Mouse (Mus musculus): ENCODE measurements around the gene Astn2.
A peak's percentile ranks its signal among the peaks of the same experiment; 100 is the strongest.

The Astn2 gene

DNA sequence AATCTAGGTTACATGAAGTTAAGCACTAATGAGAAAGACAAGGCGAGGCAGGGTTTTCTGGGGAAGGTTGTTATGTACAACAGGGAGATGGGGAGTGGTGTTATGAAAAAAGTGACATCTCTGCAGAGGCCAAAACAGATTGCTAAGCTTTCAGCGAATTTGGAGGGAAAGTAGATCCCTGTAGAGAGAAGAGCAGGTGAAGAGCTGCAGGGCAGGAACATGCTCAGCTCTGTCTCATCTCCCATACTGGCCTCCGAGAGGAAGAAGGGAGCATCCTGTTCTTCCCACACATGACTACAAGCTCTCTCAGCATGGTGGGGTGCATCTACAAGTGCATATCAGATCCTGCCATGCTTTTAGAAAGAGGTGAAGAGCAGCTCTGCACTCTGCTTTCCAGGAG, 245.7 kb downstream of the Astn2 start:
- DNase-seq = no peak

DNA sequence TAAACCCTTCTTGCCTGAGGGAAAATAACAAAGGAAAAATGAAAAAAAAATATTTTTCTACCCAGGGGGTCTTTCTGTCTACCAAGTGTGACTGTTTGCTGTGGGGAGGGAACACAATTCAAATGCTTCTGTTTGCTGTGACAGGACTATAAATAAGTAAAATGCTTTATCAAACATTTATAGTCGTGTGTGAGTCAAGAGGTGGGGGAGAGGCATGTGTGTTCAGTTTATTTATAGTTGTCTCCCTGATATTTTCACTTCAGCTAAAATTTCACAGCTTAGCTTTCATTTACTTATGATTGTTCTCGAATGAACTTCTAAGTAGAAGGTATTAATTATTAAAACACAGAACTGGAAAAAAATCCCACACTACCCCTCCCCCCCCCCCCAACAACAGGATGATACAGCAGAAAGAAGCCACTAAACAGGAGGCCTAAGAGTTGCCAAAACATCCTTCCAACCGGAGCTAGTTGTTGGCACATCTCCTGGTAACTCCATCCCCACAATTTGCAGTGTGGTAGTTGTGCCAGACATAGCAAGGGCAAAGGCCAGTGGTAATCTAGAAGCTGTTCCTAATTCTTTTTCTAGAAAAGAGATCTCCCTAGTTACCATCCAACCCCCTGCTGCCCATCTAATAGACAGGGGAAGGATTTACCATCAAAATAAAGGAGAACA, 246.8 kb downstream of the Astn2 start:
- peak in 1 of 2 experiments; percentile 66 for DNase-seq

DNA sequence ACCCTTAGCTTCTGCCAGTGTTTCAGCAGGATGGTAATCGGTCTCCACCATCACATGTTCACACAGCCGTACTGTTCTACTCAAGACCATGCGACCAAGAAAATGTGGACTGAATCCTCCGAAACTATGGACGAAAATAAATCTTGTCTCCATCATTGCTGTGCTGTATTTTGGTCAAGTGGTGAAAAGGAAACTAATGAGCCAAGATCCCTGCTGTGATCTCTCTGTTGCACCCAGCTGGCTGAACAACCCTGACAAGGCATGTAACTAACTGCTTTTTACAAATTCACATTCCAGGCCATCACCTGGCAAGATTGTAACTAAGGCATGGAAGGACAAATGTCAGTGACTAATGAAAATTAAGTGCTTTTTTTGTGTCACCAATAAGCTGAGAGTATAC, 257.9 kb downstream of the Astn2 start:
- DNase-seq = peak in 1 of 2 experiments; percentile 43

DNA sequence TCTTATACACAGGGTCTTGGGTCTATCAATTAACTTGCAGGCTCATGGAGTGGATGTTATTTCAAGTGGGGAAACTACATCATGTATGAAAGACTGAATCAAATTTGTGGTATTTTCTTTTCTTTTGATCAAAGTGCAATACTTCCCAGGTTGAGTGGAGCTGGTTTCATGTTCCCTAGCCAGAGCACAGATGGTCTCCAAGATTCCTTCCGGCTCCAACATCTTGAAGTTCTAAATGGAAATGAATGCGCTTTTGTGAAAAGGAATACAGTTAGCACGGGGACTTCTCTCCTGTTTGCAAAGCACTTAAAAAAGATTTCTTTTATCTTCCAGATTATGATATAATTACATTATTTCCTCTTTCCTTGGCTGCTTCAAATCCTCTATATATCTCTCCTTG, 278.2 kb downstream of the Astn2 start:
- DNase-seq = no peak

DNA sequence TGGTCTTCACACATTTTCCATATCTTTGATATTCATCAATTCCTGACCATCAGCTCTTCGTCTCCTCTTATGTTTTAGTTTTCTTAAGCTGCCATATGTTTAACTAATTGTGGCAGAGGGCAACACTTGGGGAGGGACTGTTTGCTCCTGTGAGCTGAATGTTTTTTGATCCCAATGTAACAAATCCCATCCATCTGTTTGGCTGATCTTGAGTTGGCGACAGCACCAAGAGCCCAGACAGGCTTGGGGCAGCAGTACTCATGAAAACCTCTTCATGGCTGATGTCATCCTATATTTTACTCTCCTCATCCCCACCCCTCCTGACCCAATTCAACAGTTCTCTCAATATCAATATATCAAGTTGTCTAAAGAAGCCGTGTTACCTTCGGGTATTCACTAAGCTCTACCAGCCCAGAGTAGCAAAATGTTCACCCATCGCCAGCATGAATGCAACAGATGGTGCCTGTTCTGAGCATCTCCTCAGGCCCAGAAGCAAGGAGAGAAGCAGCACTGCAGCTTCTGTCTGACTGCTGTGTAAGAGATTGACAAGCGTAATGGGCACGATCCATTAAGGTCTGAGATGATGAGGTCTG, 281.5 kb downstream of the Astn2 start:
- DNase-seq = peak; percentile 13 to 38

DNA sequence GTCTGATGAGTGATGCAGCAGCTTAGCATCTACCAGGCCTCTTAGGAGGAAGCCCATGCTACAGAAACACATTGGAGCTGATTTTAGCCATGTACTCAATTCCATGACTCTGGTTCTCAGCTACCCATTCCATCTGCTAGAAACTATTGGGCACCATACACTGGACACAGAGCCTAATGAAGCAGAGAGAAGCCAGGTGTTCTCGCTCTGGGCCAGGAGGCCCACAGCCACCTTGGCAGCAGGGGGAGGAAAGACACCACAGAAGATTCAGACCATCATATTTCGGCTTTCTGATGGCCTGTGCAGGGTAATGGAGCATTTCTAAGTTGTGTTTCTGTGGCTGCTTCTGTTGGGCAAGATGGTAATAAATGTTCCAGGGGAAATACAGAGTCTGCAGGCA, 290.2 kb downstream of the Astn2 start:
- DNase-seq = peak; percentile 65 to 84

DNA sequence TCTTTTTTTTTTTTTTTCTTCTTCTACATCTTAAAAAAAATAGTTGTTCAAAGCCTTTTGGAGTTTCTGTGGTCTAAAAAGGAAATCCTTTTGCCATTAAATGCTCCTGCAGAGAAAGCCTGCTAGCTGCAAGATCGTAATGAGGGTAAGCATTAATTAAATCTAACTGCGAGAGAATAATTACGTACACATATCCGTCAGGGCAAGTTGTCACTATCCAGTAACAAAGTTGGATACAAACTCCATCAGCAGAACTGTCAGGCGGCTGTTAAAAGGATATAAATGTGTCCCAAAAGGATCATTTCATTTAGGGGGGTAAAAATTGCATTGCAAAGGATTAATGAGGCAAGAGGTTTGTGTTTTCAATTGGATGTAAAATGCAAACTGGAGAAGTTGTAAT, 302.4 kb downstream of the Astn2 start:
- no peak for DNase-seq

DNA sequence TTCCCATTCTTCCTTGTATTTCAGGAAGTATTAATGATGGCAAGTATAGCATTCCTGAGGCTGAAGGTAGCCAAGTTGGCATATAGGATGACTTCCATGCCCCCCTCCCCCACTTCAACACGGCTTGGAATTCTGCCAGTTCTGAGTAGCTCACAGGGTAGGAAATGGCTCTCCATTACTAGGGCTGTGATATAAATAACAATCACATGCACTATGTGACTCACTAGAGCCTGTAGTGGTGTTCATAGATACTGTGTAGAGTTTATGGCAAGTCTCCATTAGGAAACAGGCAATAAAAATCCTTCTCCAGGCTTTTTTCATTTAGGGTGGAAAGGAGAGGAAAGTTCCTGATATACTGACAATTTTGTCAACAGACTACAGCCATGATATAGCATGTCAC, 306.8 kb downstream of the Astn2 start:
- DNase-seq = peak in 1 of 2 experiments; percentile 17

DNA sequence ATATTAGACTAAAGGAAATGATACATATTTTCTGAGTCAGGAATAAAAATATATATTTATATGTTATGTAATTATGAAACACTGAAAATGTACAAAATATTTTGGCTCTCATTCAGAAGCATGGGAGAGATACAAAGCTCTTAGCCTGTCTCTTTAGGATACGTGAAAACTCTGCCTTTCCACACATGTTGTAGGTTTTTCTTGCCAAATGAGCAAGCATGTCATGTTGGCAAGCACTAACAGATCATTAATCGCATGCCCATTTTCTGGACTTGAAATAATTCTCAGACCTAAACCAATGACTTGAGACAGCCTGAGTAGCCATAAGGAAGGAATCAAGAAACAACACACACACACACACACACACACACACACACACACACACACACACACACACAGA, 308.3 kb downstream of the Astn2 start:
- DNase-seq = peak in 1 of 2 experiments; percentile 56

DNA sequence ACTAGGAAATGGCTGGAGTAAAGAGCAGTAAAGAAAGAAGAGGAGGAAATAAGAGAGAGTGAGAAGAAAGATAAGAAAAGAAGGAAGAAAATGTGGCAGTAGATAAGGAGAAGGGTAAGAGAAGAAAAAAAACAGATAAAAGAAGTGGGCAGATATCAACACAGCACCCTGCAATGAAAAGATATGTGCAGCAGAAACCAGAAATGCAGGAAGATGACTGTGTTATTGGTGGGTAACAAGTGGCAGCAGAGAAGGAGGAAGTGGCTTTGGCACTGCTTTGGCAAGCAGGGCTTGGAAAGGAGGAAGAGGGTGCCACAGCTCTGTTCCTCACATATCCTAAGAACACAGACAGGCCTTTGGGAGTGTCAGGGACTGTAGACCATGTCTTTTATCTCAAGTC, 347.2 kb downstream of the Astn2 start:
- no peak for DNase-seq

DNA sequence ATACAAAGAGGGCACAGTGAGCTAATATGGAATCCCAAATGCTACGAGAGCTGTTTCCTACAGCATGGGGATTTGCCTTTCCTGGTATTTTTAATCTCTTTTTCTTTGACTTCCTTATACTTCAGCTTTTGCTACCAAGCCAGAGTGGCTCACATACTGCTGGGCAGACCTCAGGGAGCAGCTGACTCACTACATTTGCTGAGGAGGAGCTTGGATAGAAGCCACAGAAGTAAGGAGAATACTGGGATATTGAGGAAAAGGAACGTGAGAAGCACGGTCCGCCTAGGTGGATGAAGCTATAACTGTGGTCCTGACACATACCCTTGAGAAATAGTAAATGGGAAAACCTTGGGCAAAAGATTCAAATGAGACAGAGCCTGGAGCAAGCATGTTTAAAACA, 348.7 kb downstream of the Astn2 start:
- DNase-seq = peak; percentile 16 to 59

DNA sequence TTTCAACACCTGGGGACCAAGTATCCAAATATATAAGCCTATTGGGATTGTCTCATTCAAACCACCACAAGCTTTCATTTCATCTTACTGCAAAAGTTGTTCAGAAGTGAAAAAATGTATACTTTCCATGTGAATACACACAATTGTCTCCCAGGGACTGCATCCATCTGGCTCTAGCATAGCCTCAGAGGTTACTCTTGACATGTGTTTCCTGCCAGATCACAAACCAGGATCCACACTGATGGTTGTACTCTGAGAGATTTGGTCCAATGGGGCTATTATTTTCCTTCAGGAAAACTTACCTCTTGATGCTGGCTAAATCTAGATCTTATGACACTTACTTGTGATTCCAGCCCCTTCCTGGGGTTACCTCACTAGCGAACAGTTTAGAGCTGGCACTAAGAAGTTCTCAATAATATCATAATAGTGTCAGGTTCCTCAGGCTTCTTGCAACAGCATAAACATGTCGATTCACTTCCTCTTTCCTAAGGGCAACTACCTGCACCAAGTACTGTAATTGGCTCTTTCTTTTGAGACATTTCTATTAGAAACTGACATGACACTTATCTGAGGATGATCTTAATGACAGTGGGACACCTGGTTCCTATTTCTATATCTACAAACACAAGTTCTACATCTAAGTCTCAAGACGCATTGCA, 361.3 kb downstream of the Astn2 start:
- no peak for DNase-seq

DNA sequence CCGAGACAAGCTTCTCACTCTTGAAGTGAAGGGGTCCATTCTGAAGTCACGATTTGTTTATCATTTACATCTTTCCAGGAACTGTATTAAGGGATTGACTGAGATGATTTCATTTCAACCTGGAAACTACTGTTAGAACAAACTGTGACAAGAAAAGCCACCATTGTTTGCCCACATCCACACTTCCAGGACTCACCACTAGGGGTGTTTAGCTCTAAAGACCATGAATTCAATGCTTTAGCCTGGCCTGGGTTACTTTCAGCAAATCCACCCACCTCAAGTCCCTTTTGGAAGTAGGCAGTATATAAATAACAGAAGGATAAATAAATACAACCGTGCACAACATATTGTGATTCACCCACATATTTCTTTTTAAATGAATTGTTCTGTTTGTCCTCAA, 370.6 kb downstream of the Astn2 start:
- peak; percentile 30 to 51 for DNase-seq

DNA sequence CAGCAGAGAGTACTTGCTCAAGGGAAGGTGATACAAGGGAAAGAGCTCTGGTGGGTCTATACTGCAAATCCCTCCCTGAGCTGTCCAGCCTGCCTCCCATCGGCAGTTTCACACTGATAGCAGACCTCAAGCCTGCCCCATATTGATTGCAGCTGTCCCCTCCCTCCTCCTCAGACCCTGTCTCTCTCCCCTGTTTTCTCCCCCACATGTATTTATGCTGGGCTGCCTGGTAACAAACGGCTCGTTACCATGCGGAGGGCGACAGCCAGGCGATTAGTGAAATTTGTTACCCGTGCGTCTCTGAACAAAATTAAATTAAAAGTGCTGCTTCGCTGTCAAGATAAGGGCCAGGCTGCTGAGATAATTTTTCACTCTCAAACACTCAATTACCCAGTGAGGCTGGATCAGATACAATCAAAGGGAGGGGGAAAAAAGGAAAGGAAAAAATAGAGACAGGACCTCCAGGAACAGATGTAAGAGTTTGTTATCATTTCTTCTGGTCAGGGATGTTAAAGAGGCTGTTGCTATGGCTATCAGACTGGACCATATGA, 373.0 kb downstream of the Astn2 start:
- DNase-seq = no peak

DNA sequence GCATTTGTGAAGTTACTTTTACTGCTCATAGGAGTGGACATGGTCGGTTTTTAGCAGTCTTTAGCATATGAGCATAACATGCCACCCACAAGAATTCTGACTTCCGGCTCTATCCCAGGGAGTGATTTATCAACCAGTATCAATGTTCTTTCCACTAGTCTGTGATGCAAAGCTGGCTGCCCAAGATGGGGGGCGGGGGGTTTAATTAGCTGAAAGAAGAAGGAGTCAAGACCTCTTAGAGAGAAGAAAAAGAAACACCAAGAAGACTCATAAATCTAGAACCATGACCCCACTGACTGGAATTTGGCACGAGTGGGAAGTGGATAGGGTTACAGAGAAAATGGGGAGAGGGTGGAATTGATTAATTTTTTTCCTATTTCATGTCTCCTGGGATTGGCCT, 374.5 kb downstream of the Astn2 start:
- DNase-seq = no peak

DNA sequence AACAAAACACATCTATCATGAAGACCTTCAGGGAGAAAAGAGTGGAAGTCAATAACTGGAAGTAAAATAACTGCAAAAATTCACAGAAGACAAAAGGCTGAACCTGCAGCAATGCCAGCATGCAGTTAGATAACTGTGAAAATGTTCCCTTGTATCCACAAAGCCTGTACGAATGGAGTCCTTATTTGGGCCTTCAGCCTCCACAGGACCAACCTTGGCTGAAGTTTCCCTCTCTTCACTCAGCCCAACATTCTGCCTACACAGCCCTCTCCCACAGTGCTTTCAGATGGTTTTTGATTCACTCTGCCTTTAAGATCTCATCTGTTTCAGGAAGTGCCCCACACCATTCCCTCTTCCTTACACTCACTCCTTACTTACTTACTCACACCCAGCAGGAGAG, 376.5 kb downstream of the Astn2 start:
- DNase-seq = no peak

DNA sequence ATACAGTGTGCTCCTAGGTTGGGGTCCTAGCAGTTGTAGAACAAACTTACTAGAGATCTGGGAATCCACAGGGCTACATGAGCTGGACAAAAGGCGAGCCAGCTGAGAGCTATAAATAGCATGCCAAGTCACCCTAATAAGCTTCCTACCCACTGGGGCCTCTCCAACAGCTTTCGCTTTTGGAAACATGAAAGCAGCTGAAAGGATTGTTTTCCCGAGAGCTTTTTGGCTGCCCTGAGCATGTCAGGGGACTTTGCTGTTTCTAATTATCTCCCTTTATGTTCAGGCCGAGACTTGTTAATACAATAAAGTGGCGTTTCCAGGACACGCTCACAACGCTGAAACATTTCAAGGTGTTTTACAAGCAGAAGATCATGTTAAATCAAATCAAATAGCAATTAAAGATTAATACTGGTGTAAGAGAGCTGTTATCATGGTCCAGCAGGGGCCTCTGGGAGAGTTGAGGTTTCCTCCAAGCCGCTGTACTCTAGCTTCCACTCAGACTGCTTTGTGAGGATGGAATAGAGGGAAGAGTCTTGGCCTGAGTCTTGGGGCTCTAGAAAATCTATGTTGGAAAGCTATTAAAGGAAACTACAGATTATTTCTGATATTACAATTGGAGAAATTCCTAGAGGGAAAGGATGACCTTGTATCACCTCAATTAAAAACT, 378.9 kb downstream of the Astn2 start:
- peak; percentile 24 to 43 for DNase-seq

DNA sequence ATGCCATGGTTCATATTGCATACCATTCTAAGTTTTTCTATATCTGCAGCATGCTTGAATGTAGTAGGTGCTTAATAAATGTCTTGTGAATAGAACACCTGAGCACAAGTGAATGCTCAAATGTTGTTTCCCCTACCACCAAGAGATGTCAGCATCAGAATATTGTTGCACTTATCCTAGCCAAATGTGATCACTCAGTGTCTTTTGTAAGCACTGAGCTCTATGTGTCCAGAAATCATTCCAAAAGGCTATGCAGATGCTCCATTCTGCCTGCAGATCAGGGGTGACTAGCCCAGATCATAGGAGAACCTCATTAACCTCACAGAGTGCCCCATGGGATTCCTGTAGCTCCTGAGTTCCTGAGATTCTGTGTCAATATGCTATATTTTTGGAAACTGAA, 401.5 kb downstream of the Astn2 start:
- DNase-seq = peak in 1 of 2 experiments; percentile 19

DNA sequence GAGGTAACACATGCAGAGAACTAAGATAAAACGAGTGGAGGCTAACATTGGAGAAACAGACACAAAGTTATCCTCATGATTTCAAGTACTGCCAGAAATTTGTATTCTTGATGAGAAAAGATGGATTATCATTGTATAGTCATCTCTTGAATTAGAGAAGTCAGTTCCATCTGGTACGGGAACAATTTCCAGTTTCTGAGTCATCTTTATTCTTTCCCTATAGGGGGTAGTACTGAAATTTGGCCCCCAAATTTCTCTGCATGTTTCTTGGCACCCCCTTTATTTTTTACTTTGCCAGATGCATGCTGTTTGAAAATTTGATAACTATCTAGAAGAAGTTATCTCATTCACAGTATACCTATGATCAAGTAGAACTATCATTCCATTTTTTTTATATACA, 420.8 kb downstream of the Astn2 start:
- DNase-seq = no peak

DNA sequence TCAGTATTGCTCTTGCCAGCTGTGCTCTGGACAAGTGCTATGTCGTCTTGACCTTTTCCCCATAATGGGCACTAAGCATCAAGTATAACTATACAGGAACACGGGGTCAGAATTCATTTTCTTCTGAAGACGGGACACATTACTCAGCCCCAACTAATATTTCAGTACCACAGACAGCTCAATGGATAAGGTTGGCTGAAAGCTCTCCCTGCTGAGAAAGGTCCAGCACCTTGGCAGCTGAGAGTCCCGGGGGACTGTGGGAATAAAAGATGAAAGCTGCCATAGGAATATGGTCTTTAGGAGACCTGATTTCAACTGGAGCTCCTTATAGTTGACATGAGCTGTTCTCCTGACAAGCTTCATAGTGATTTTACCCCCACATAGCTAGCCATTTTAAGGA, 421.5 kb downstream of the Astn2 start:
- peak; percentile 46 to 57 for DNase-seq

DNA sequence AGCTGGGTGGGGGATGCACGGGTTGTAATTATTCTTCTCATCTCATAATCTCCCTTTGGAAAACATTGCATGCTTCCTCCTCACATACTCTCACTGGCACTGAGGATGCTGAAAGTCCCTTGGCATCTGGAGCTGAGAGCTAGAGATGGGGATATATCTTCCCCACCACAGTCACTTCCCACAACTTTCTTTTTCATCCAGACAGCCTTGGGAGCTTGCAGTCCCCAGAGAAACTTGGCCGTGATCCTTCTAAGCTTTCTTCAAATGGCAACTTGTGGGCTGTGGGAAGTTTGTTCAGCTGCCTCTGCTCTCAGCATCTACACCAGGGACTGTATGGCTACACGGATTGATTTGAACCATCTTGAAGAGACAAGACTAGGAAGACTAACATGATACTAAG, 428.2 kb downstream of the Astn2 start:
- no peak for DNase-seq

DNA sequence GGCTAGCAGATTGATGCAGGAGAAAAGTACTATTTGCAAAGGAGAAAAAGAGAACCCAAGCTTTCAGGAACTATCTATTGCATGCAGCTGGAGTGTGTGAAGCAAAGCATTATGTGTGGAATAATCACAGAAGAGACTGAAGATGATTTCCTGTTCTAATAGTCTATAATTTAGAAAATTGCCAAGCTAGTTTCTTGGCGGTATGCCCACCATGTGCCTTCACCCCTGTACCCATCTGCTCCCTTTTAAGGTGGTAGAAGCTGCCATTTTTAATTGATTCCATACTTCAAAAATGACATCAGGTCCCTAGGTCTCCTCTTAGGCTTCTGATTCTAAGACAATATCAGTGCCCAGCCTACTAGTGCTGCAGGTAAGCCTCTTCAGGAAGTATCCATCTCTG, 432.0 kb downstream of the Astn2 start:
- DNase-seq = peak; percentile 18 to 23

DNA sequence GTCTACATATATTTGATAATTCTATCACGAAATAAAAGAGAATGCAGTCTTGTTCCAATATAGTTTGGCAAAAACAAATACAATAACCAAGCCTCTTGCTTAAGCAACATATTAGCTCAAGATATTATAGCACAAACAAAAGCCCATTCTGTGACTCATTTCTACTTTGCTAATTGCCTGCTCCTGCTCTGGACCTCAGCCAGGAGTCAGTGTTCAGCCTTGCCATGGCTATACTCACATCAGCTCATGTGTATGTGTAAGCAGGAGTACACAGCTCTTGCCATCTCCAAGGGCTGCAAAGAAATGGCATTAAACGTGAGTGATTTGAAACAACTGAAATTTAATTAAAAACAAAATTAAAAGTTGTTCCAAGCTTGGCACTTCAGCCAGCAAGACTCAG, 435.1 kb downstream of the Astn2 start:
- peak; percentile 40 to 44 for DNase-seq

DNA sequence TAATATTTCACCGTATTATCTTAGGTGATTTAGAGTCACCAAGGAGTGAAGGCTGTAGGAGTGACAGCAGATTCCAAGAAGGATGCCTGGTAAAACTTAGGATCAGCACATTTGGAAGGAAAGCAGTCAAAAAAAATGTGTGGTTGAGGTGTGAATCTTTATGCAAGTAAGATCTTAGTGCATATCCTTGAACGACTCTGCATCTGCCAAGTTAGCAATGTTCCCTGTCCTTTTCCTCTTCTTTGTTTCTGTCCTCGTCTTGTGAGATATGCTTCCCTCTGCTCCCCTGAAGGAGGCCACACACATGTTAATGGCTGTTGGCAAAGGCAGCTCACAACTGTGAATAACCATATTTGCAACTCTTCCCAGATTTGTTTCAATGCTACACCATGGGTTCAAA, 439.8 kb downstream of the Astn2 start:
- DNase-seq = no peak

Data from cerebellum, postnatal 14 days (tissue).